Mouse (Mus musculus) E14TG2a.4 (cell line): ENCODE results near the gene Tnnt2.

Experiments
- CTCF ChIP-seq: conservative IDR thresholded peaks from 2 replicates; pipeline ENCODE4 v1.5.1; 2014; ENCODE audit warnings: low read length
- NANOG ChIP-seq: IDR thresholded peaks from 2 replicates; pipeline ENCODE4 v1.6.1; 2014; ENCODE audit warnings: borderline replicate concordance, low read length, mixed read lengths
- POU5F1 ChIP-seq: IDR thresholded peaks from 2 replicates; pipeline ENCODE4 v1.6.1; 2014; ENCODE audit warnings: low read length, borderline replicate concordance

DNA sequence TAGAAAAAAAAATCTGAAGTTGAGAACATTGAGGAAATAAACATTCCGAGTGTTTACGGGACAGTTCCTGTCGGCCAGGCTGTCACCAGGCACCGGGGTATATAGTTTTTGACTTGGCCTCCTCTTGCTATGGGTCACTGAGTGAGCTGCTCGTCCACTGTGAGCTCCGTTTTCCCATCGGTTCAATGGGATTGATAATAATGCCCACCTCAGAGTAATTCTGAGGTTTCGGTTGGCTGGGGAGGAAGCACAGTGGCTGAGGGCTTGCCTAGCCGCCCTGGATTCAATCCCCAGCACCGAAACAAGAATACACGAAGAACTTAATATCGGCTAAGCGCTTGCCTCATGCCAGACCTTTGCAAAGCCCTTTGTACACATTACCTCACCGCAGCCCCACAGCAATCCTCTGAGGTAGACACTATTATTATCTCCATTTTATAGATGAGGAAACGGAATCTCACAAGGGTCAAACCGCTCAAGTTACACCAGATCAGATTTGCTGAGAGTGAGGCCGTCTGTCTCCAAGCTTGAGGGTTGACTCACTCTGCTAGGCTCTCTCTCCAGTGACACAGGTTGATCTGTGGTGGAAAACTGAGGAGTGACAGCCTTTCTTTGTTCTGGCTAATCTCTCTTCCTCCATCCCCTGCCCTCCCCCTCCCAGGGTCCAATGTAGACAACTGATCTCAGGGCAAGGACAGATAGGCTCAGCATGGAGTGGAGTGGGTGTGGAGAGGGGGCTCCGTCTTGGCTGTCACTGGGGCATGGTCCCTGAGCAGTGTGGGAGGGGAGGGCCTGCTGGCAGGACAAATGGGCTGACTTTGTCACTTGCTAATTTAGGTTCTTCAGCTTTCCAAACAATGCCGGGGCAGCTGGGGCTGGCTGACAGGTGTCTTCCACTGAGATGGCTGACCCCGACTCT lies 41.7 kb upstream of the Tnnt2 start:
- no peak for TF ChIP-seq CTCF
- TF ChIP-seq NANOG: no peak
- no peak for TF ChIP-seq POU5F1
